Mouse (Mus musculus) bone marrow macrophage, adult 2 months (primary cell): ENCODE measurements around the gene Fam160a1.

ENCODE experiments used
- CTCF ChIP-seq: IDR thresholded peaks from 2 replicates; pipeline ENCODE4 v1.5.1; 2012; ENCODE audit warnings: low read depth, mild to moderate bottlenecking, low read length, moderate library complexity
- POLR2A ChIP-seq: IDR thresholded peaks from 2 replicates; pipeline ENCODE4 v1.6.1; 2012; ENCODE audit warnings: mild to moderate bottlenecking, low read depth, low read length, borderline replicate concordance

- TF ChIP-seq POLR2A = no peak
- no peak for TF ChIP-seq CTCF
Measured at GRCm38 (mm10) chr3:85669844-85670243, 147.2 kb downstream of the Fam160a1 start.
